10 mouse cellular contexts compared by ENCODE assay signal in the genomic region with DNA sequence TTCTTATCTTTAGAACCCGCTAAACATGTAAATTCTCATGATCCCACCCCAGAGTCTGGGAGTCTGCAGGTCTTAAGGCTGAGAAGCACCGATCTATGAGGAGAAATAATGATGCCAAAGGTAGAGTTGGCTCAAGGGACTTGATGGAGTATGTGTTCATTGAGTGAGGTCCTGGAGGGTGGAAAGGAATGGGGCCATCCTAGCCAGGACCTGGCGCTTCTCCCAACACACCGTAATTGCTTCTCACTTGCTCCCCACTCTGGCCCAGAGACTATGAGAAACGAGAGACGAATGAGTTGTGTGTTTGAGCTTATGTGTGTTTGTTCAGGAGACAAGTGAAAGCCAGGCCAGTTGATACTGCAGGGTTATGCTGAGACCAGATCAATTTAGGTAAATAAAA. TPM values are rescaled to one million over a fixed set of nuclear protein-coding genes. Genes with fewer than 3 reads are reported as not detected.
A peak's percentile ranks its signal among the peaks of the same experiment; 100 is the strongest.
DNase-seq lines count a peak whose midpoint lies in the region; ATAC-seq and TF ChIP-seq lines count a peak whose summit lies in the region.
"Had no signal": no experiment of that assay in that cellular context is flagged by ENCODE, and none has a peak within 500 bp of the region (broad histone marks: within the 10 kb centered on the region; RNA-seq: fewer than 3 reads in every experiment).

No protein-coding gene starts in this region.

- TF ChIP-seq CTCF in lung, embryonic 14.5 days (IDR thresholded peaks at IDR 0.05; ENCODE audit: low read depth) = no peak
- TF ChIP-seq CTCF in lung, adult 2 months (IDR thresholded peaks at IDR 0.05; ENCODE audit: insufficient read depth, low read length) = no peak

- ATAC-seq in lung, embryonic 14.5 days (ENCODE audit: insufficient read depth) = no peak
- ATAC-seq in liver, embryonic 15.5 days (ENCODE audit: insufficient read depth) = no peak
- no peak for ATAC-seq in stomach, embryonic 15.5 days (ENCODE audit: insufficient read depth, low FRiP score, low read depth)

- DNase-seq in heart, adult 11 months = peak; percentile 87
- DNase-seq in heart, postnatal 10 days = no peak
- no peak for DNase-seq in lung, embryonic 14.5 days
- no peak for DNase-seq in lung, adult 2 months
- no peak for DNase-seq in left cerebral cortex, postnatal 36 days (ENCODE audit: low spot score in 2 of 2)
- no peak for DNase-seq in adrenal gland, postnatal 36 days

- no peaks in the 10 kb centered on the region for H3K27me3 ChIP-seq in lung, embryonic 14.5 days (ENCODE audit: insufficient read depth, low read length)
- peaks cover 29% of the 10 kb centered on the region for H3K27me3 ChIP-seq in liver, embryonic 15.5 days
- no peaks in the 10 kb centered on the region for H3K27me3 ChIP-seq in stomach, embryonic 15.5 days (replicated peaks)

- no peaks in the 10 kb centered on the region for H3K36me3 ChIP-seq in lung, embryonic 14.5 days (ENCODE audit: insufficient read depth)
- no peaks in the 10 kb centered on the region for H3K36me3 ChIP-seq in liver, embryonic 15.5 days (replicated peaks)
- H3K36me3 ChIP-seq in stomach, embryonic 15.5 days = no peaks in the 10 kb centered on the region

- peak overlapping the region; percentile 6; the same call in 1 of the 2 replicates for H3K27ac ChIP-seq in lung, embryonic 14.5 days (ENCODE audit: low read depth)
- H3K27ac ChIP-seq in liver, embryonic 15.5 days (replicated peaks) = peak overlapping the region; percentile 24; the same call in 1 of the 2 replicates
- H3K27ac ChIP-seq in stomach, embryonic 15.5 days = no peak overlapping the region
- H3K27ac ChIP-seq: macrophage had no signal

- intact Hi-C loops in heart, postnatal 10 days (cut with DNase I) = loop anchor here (5.0 kb wide), 1 partner anchor 36 kb away; no protein-coding TSS in a partner anchor
- intact Hi-C loops in left cerebral cortex, postnatal 36 days (cut with DNase I) = no loop called here

- WGBS in lung, embryonic 14.5 days = 65% methylated on average over 6 of the region's 6 CpGs
- 64% methylated on average over 6 of the region's 6 CpGs for WGBS in lung, adult 2 months
- 63% methylated on average over 6 of the region's 6 CpGs for WGBS in liver, embryonic 15.5 days (ENCODE audit: insufficient replicate concordance)
- 65% methylated on average over 6 of the region's 6 CpGs for WGBS in stomach, embryonic 15.5 days

- H3K4me2 ChIP-seq in lung, embryonic 14.5 days = no peak overlapping the region
- H3K4me2 ChIP-seq in liver, embryonic 15.5 days = peak overlapping the region; percentile 65
- H3K4me2 ChIP-seq in stomach, embryonic 15.5 days = peak overlapping the region; percentile 95; the same call in 1 of the 2 replicates
- H3K4me2 ChIP-seq: heart, embryonic 11.5 days had no signal

- no peak overlapping the region for H3K9ac ChIP-seq in lung, embryonic 14.5 days
- no peak overlapping the region for H3K9ac ChIP-seq in liver, embryonic 15.5 days
- H3K9ac ChIP-seq in stomach, embryonic 15.5 days = no peak overlapping the region

- H3K4me1 ChIP-seq in lung, embryonic 14.5 days (ENCODE audit: insufficient read depth) = peaks cover 9% of the 10 kb centered on the region
- peaks cover 14% of the 10 kb centered on the region for H3K4me1 ChIP-seq in lung, adult 2 months (ENCODE audit: control insufficient read depth, insufficient read depth, low read length)
- peaks cover 32% of the 10 kb centered on the region for H3K4me1 ChIP-seq in liver, embryonic 15.5 days (replicated peaks)
- H3K4me1 ChIP-seq in stomach, embryonic 15.5 days = peaks cover 29% of the 10 kb centered on the region

- no peak overlapping the region for H3K4me3 ChIP-seq in lung, embryonic 14.5 days (ENCODE audit: low read depth, low read length)
- H3K4me3 ChIP-seq in lung, adult 2 months (replicated peaks; ENCODE audit: extremely low read depth, low read depth, low read length) = no peak overlapping the region
- no peak overlapping the region for H3K4me3 ChIP-seq in liver, embryonic 15.5 days (replicated peaks)
- H3K4me3 ChIP-seq in stomach, embryonic 15.5 days (replicated peaks) = no peak overlapping the region

- H3K9me3 ChIP-seq in lung, embryonic 14.5 days (ENCODE audit: low read depth, low read length) = no peaks in the 10 kb centered on the region
- no peaks in the 10 kb centered on the region for H3K9me3 ChIP-seq in liver, embryonic 15.5 days (replicated peaks)
- H3K9me3 ChIP-seq in stomach, embryonic 15.5 days = no peaks in the 10 kb centered on the region

- no peak for TF ChIP-seq POLR2A in lung, adult 2 months (IDR thresholded peaks at IDR 0.05; ENCODE audit: borderline replicate concordance, extremely low read depth, low read depth, low read length)

RNA-seq across cellular contexts. Expression of gene Bace1, which starts 3.1 kb away (rescaled TPM):
- total RNA-seq in heart, postnatal 10 days (2021) = 10 to 100 TPM; 43.7 to 55.0 TPM
- polyA plus RNA-seq in lung, embryonic 14.5 days (2014; fragmentation: Nextera tagmentation; extraction: Ambion mirVana) = 27.2 and 29.9 TPM in 2 replicates
- polyA plus RNA-seq in lung, adult 2 months (2012; rRNA removed) = 21.0 and 25.7 TPM in 2 replicates
- 7.0 and 8.9 TPM in 2 replicates for polyA plus RNA-seq in liver, embryonic 15.5 days (2015; fragmentation: Nextera tagmentation; extraction: Ambion mirVana)
- polyA plus RNA-seq in stomach, embryonic 15.5 days (2015; fragmentation: Nextera tagmentation; extraction: Ambion mirVana) = 28.3 and 28.5 TPM in 2 replicates
- total RNA-seq in left cerebral cortex, postnatal 36 days (2021) = 10 to 100 TPM; 88.4 to 89.3 TPM
- 10 to 100 TPM; 24.3 to 32.0 TPM for total RNA-seq in adrenal gland, postnatal 36 days (2021)

RNA-seq across cellular contexts. Expression of gene Cep164, which starts 13.0 kb away (rescaled TPM):
- 10 to 100 TPM in 1 of 2 experiments, 1 to 10 TPM in 1; 9.4 to 11.3 TPM for total RNA-seq in heart, postnatal 10 days (2021)
- polyA plus RNA-seq in lung, embryonic 14.5 days (2014; fragmentation: Nextera tagmentation; extraction: Ambion mirVana) = 23.2 and 26.9 TPM in 2 replicates
- polyA plus RNA-seq in lung, adult 2 months (2012; rRNA removed) = 23.1 and 23.4 TPM in 2 replicates
- 5.1 and 5.2 TPM in 2 replicates for polyA plus RNA-seq in liver, embryonic 15.5 days (2015; fragmentation: Nextera tagmentation; extraction: Ambion mirVana)
- 24.7 and 25.6 TPM in 2 replicates for polyA plus RNA-seq in stomach, embryonic 15.5 days (2015; fragmentation: Nextera tagmentation; extraction: Ambion mirVana)
- 10 to 100 TPM; 10.9 to 16.3 TPM for total RNA-seq in left cerebral cortex, postnatal 36 days (2021)
- total RNA-seq in adrenal gland, postnatal 36 days (2021) = 10 to 100 TPM; 11.6 to 12.2 TPM
